Mouse (Mus musculus): ENCODE results near the gene Trp53bp1. TPM values are rescaled to one million over a fixed set of nuclear protein-coding genes. Genes with fewer than 3 reads are reported as not detected.

Gene Trp53bp1
- polyA plus RNA-seq (2016; fragmentation: Nextera tagmentation; extraction: Ambion mirVana): 120 and 124 TPM in 2 replicates

- H3K4me1 ChIP-seq: peaks cover 30% of the 10 kb centered on the region
- under 1% methylated on average over 37 of the region's 37 CpGs for WGBS
- no peaks in the 10 kb centered on the region for H3K27me3 ChIP-seq (replicated peaks; ENCODE audit: low read depth, poor library complexity, severe bottlenecking)
- H3K9me3 ChIP-seq: no peaks in the 10 kb centered on the region
- peak within 1 kb of the TSS; percentile 99 for H3K27ac ChIP-seq (replicated peaks)
- peak within 1 kb of the TSS; percentile 97 for H3K4me3 ChIP-seq
- peak; percentile 93 for DNase-seq (ENCODE audit: low spot score)
- peaks cover 40% of the 10 kb centered on the region for H3K36me3 ChIP-seq (replicated peaks)
These were observed at the start of gene Trp53bp1 for GRCm38 (mm10) chr2:121271236-121271927. Trp53bp1 (minus strand) TSS chr2:121271407.

GRCm38 (mm10) chr2:121316278-121316677 lies 45.1 kb upstream of the Trp53bp1 start:
- DNase-seq (ENCODE audit: low spot score): no peak
- Histone ChIP-seq H3K27ac (replicated peaks) (no peak overlapping the region), H3K27me3 (replicated peaks; ENCODE audit: low read depth, poor library complexity, severe bottlenecking) (no peaks in the 10 kb centered on the region), H3K9me3 (no peaks in the 10 kb centered on the region), H3K4me1 (no peaks in the 10 kb centered on the region), H3K4me3 (no peak overlapping the region), H3K36me3 (replicated peaks) (peaks cover 5% of the 10 kb centered on the region)
- 80% methylated on average over 8 of the region's 8 CpGs for WGBS

GRCm38 (mm10) chr2:121308997-121309416 lies 37.8 kb upstream of the Trp53bp1 start:
- peak; percentile 36 for DNase-seq (ENCODE audit: low spot score)
- no peaks in the 10 kb centered on the region for H3K9me3 ChIP-seq
- peak overlapping the region; percentile 29; the same call in 1 of the 2 replicates for H3K4me3 ChIP-seq
- 16% methylated on average over 5 of the region's 5 CpGs for WGBS
- H3K36me3 ChIP-seq (replicated peaks): peaks cover 34% of the 10 kb centered on the region
- peaks cover 35% of the 10 kb centered on the region for H3K4me1 ChIP-seq
- peak overlapping the region; percentile 72 for H3K27ac ChIP-seq (replicated peaks)
- 0 out of 2 replicates have a peak, but pooled peaks cover 26% of the 10 kb centered on the region for H3K27me3 ChIP-seq (replicated peaks; ENCODE audit: low read depth, poor library complexity, severe bottlenecking)

GRCm38 (mm10) chr2:121300036-121300435 lies 28.8 kb upstream of the Trp53bp1 start:
- peaks cover 85% of the 10 kb centered on the region for H3K27me3 ChIP-seq (replicated peaks; ENCODE audit: low read depth, poor library complexity, severe bottlenecking)
- no peak for DNase-seq (ENCODE audit: low spot score)
- H3K36me3 ChIP-seq (replicated peaks): peaks cover 57% of the 10 kb centered on the region
- H3K4me1 ChIP-seq: peaks cover 43% of the 10 kb centered on the region
- no peak overlapping the region for H3K27ac ChIP-seq (replicated peaks)
- no peak overlapping the region for H3K4me3 ChIP-seq
- no peaks in the 10 kb centered on the region for H3K9me3 ChIP-seq
- WGBS: 90% methylated on average over 10 of the region's 10 CpGs

GRCm38 (mm10) chr2:121299471-121299870 lies 28.3 kb upstream of the Trp53bp1 start:
- H3K4me1 ChIP-seq: peaks cover 43% of the 10 kb centered on the region
- no peaks in the 10 kb centered on the region for H3K9me3 ChIP-seq
- 87% methylated on average over 17 of the region's 17 CpGs for WGBS
- peaks cover 86% of the 10 kb centered on the region for H3K27me3 ChIP-seq (replicated peaks; ENCODE audit: low read depth, poor library complexity, severe bottlenecking)
- H3K36me3 ChIP-seq (replicated peaks): peaks cover 52% of the 10 kb centered on the region
- H3K27ac ChIP-seq (replicated peaks): no peak overlapping the region
- no peak for DNase-seq (ENCODE audit: low spot score)
- H3K4me3 ChIP-seq: no peak overlapping the region

GRCm38 (mm10) chr2:121298131-121298530 lies 26.9 kb upstream of the Trp53bp1 start:
- peak; percentile 38 for DNase-seq (ENCODE audit: low spot score)
- Histone ChIP-seq H3K36me3 (replicated peaks) (peaks cover 39% of the 10 kb centered on the region), H3K4me1 (peaks cover 53% of the 10 kb centered on the region), H3K9me3 (no peaks in the 10 kb centered on the region), H3K4me3 (peak overlapping the region; percentile 49), H3K27ac (replicated peaks) (peak overlapping the region; percentile 40), H3K27me3 (replicated peaks; ENCODE audit: low read depth, poor library complexity, severe bottlenecking) (peaks cover 100% of the 10 kb centered on the region)
- WGBS: 1% methylated on average over 8 of the region's 8 CpGs

- no peak for DNase-seq (ENCODE audit: low spot score)
- H3K9me3 ChIP-seq: no peaks in the 10 kb centered on the region
- whole genome bisulfite sequencing: 8% methylated on average over 9 of the region's 9 CpGs
- H3K36me3 ChIP-seq (replicated peaks): peaks cover 35% of the 10 kb centered on the region
- peak overlapping the region; percentile 40 for H3K27ac ChIP-seq (replicated peaks)
- H3K4me1 ChIP-seq: peaks cover 53% of the 10 kb centered on the region
- peaks cover 100% of the 10 kb centered on the region for H3K27me3 ChIP-seq (replicated peaks; ENCODE audit: low read depth, poor library complexity, severe bottlenecking)
- H3K4me3 ChIP-seq: peak overlapping the region; percentile 49
These were observed 26.5 kb upstream of the Trp53bp1 start for GRCm38 (mm10) chr2:121297701-121298100.

- Histone ChIP-seq H3K36me3 (replicated peaks) (peaks cover 26% of the 10 kb centered on the region), H3K4me3 (peak overlapping the region; percentile 49), H3K27ac (replicated peaks) (peak overlapping the region; percentile 76), H3K27me3 (replicated peaks; ENCODE audit: low read depth, poor library complexity, severe bottlenecking) (peaks cover 100% of the 10 kb centered on the region), H3K9me3 (no peaks in the 10 kb centered on the region), H3K4me1 (peaks cover 53% of the 10 kb centered on the region)
- DNase-seq (ENCODE audit: low spot score): no peak
- 5% methylated on average over 6 of the region's 6 CpGs for WGBS
These were observed 25.6 kb upstream of the Trp53bp1 start for GRCm38 (mm10) chr2:121296754-121297231.

GRCm38 (mm10) chr2:121295608-121296571 lies 24.7 kb upstream of the Trp53bp1 start:
- DNase-seq (ENCODE audit: low spot score): peak; percentile 45
- Histone ChIP-seq H3K9me3 (no peaks in the 10 kb centered on the region), H3K4me1 (peaks cover 53% of the 10 kb centered on the region), H3K4me3 (peak overlapping the region; percentile 49), H3K36me3 (replicated peaks) (peaks cover 17% of the 10 kb centered on the region), H3K27ac (replicated peaks) (peak overlapping the region; percentile 76), H3K27me3 (replicated peaks; ENCODE audit: low read depth, poor library complexity, severe bottlenecking) (peaks cover 100% of the 10 kb centered on the region)
- WGBS: 2% methylated on average over 15 of the region's 15 CpGs

GRCm38 (mm10) chr2:121294753-121295607 lies 23.8 kb upstream of the Trp53bp1 start:
- Histone ChIP-seq H3K36me3 (replicated peaks) (peaks cover 8% of the 10 kb centered on the region), H3K27ac (replicated peaks) (peak overlapping the region; percentile 76), H3K27me3 (replicated peaks; ENCODE audit: low read depth, poor library complexity, severe bottlenecking) (peaks cover 100% of the 10 kb centered on the region), H3K9me3 (no peaks in the 10 kb centered on the region), H3K4me1 (peaks cover 59% of the 10 kb centered on the region), H3K4me3 (peak overlapping the region; percentile 49)
- 2% methylated on average over 18 of the region's 18 CpGs for WGBS
- DNase-seq (ENCODE audit: low spot score): peak; percentile 71

GRCm38 (mm10) chr2:121294182-121294581 lies 23.0 kb upstream of the Trp53bp1 start:
- WGBS: 22% methylated on average over 4 of the region's 4 CpGs
- Histone ChIP-seq H3K27ac (replicated peaks) (peak overlapping the region; percentile 76), H3K27me3 (replicated peaks; ENCODE audit: low read depth, poor library complexity, severe bottlenecking) (peaks cover 97% of the 10 kb centered on the region), H3K36me3 (replicated peaks) (peaks cover under 1% of the 10 kb centered on the region; the same call in 1 of the 2 replicates), H3K9me3 (no peaks in the 10 kb centered on the region), H3K4me1 (peaks cover 67% of the 10 kb centered on the region), H3K4me3 (peak overlapping the region; percentile 49)
- no peak for DNase-seq (ENCODE audit: low spot score)
